Mouse (Mus musculus) heart, embryonic 13.5 days (tissue): ENCODE data around the gene Slx4. TPM values are rescaled to one million over a fixed set of nuclear protein-coding genes. Genes with fewer than 3 reads are reported as not detected.
"Not testable (repeated sequence)": the region's sequence is repeated elsewhere in the genome, so short reads cannot be mapped to it uniquely, and the experiment has no call there.

ENCODE experiments used
- ATAC-seq: fragments of 200-750 bp; cut with Nextera tagmentation; 2 replicates; pipeline ENCODE4 v1.8.0; 2017; ENCODE audit warnings: moderate TSS enrichment; ENCODE audit not compliant: insufficient number of reproducible peaks, low FRiP score, low TSS enrichment; ENCODE audit errors: extremely low read depth
- H3K27ac ChIP-seq: fragments of 300-500 bp; sonication (generic); replicated peaks from 2 replicates; pipeline ENCODE4 v1.5.1; 2015; ENCODE audit warnings: moderate library complexity, mild to moderate bottlenecking, inconsistent platforms
- H3K27me3 ChIP-seq: fragments of 300-500 bp; sonication (generic); replicated peaks from 2 replicates; pipeline ENCODE4 v1.6.1; 2015; ENCODE audit warnings: mild to moderate bottlenecking, inconsistent platforms
- H3K36me3 ChIP-seq: fragments of 300-500 bp; sonication (generic); 2 replicates; pipeline ENCODE4 v1.6.1; 2015; ENCODE audit warnings: mild to moderate bottlenecking, inconsistent platforms
- H3K4me1 ChIP-seq: fragments of 300-500 bp; sonication (generic); 2 replicates; pipeline ENCODE4 v1.6.1; 2015; ENCODE audit warnings: inconsistent platforms
- H3K4me2 ChIP-seq: fragments of 300-500 bp; sonication (generic); 2 replicates; pipeline ENCODE4 v1.6.1; 2015; ENCODE audit warnings: inconsistent platforms, mild to moderate bottlenecking, moderate library complexity
- H3K4me3 ChIP-seq: fragments of 300-500 bp; sonication (generic); 2 replicates; pipeline ENCODE4 v1.5.1; 2015; ENCODE audit warnings: moderate library complexity, mild to moderate bottlenecking, inconsistent platforms
- H3K9ac ChIP-seq: fragments of 300-500 bp; sonication (generic); 2 replicates; pipeline ENCODE4 v1.6.1; 2015; ENCODE audit warnings: inconsistent platforms, mild to moderate bottlenecking, moderate library complexity
- H3K9me3 ChIP-seq: fragments of 300-500 bp; sonication (generic); 2 replicates; pipeline ENCODE4 v1.6.1; 2016; ENCODE audit warnings: inconsistent platforms
- WGBS: fragments of 180-500 bp; shearing (Covaris S2); methylation state at CpG from one replicate; pipeline ENCODE4 v1.1.7; 2015; ENCODE audit warnings: mixed read lengths; 5-methylcytosine and 5-hydroxymethylcytosine counted together
- polyA plus RNA-seq: library from polyadenylated mRNA; unstranded; fragments of >200 nt; fragmentation: Nextera tagmentation; extraction: Ambion mirVana; gene quantifications from 2 replicates; pipeline ENCODE4 v1.2.1, GENCODE M21; 2015

Gene Slx4
- polyA plus RNA-seq, 1 experiment from 2014 or later, result 10.0 TPM

GRCm38 (mm10) chr16:3988410-3988809 lies 15.2 kb downstream of the Slx4 start:
- Histone ChIP-seq H3K36me3 (peaks cover 99% of the 10 kb centered on the region), H3K27ac (no peak overlapping the region), H3K4me1 (no peaks in the 10 kb centered on the region), H3K9me3 (no peaks in the 10 kb centered on the region), H3K4me3 (no peak overlapping the region), H3K4me2 (no peak overlapping the region), H3K9ac (no peak overlapping the region), H3K27me3 (no peaks in the 10 kb centered on the region)
- no peak for ATAC-seq
- WGBS, result 87% methylated on average over 4 of the region's 4 CpGs

- Histone ChIP-seq H3K27ac (no peak overlapping the region), H3K27me3 (no peaks in the 10 kb centered on the region), H3K4me2 (no peak overlapping the region), H3K4me3 (no peak overlapping the region), H3K9ac (no peak overlapping the region), H3K4me1 (no peaks in the 10 kb centered on the region), H3K36me3 (peaks cover 100% of the 10 kb centered on the region), H3K9me3 (no peaks in the 10 kb centered on the region)
- ATAC-seq, result no peak
- WGBS, result 79% methylated on average over 7 of the region's 7 CpGs
Measured at GRCm38 (mm10) chr16:3983146-3983700, 20.3 kb downstream of the Slx4 start.

- 88% methylated on average over 4 of the region's 4 CpGs for WGBS
- Histone ChIP-seq H3K27ac (no peak overlapping the region), H3K9me3 (no peaks in the 10 kb centered on the region), H3K9ac (no peak overlapping the region), H3K4me3 (no peak overlapping the region), H3K4me2 (no peak overlapping the region), H3K4me1 (no peaks in the 10 kb centered on the region; the same call in 1 of the 2 replicates), H3K27me3 (no peaks in the 10 kb centered on the region), H3K36me3 (peaks cover 95% of the 10 kb centered on the region)
- no peak for ATAC-seq
Measured at GRCm38 (mm10) chr16:3982173-3982572, 21.4 kb downstream of the Slx4 start.

- WGBS, result 24% methylated on average over 3 of the region's 3 CpGs
- peaks cover 11% of the 10 kb centered on the region for H3K4me1 ChIP-seq
- ATAC-seq, result 0 out of 2 replicates have a peak, but pooled peaks have one; percentile 16
Measured at GRCm38 (mm10) chr16:3976712-3977111, 26.9 kb downstream of the Slx4 start.

GRCm38 (mm10) chr16:3976251-3976671 lies 27.3 kb downstream of the Slx4 start, which contains the start of gene Nlrc3:
Nlrc3 (minus strand) TSS chr16:3976632.
- Histone ChIP-seq H3K27ac (peak within 1 kb of the TSS; percentile 42; the same call in 1 of the 2 replicates), H3K4me2 (no peak within 1 kb of the TSS)

More at GRCm38 (mm10) chr16:3976712-3977111, 26.9 kb downstream of the Slx4 start:
- H3K9me3 ChIP-seq, result no peaks in the 10 kb centered on the region
- no peak overlapping the region for H3K4me2 ChIP-seq
- H3K4me3 ChIP-seq, result no peak overlapping the region
- H3K36me3 ChIP-seq, result peaks cover 41% of the 10 kb centered on the region
- no peak overlapping the region for H3K27ac ChIP-seq
- no peaks in the 10 kb centered on the region for H3K27me3 ChIP-seq
- no peak overlapping the region for H3K9ac ChIP-seq

GRCm38 (mm10) chr16:3975658-3976057 lies 27.9 kb downstream of the Slx4 start:
- Histone ChIP-seq H3K4me3 (no peak overlapping the region), H3K4me2 (no peak overlapping the region)
- ATAC-seq, result no peak

More at GRCm38 (mm10) chr16:3976251-3976671, 27.3 kb downstream of the Slx4 start, which contains the start of gene Nlrc3:
- Histone ChIP-seq H3K9me3 (no peaks in the 10 kb centered on the region), H3K36me3 (peaks cover 36% of the 10 kb centered on the region), H3K27me3 (no peaks in the 10 kb centered on the region), H3K9ac (no peak within 1 kb of the TSS), H3K4me1 (peaks cover 11% of the 10 kb centered on the region), H3K4me3 (no peak within 1 kb of the TSS)
- ATAC-seq, result no peak
- 54% methylated on average over 4 of the region's 4 CpGs for WGBS

GRCm38 (mm10) chr16:3974456-3974855 lies 29.1 kb downstream of the Slx4 start:
- H3K4me3 ChIP-seq, H3K4me2 ChIP-seq, ATAC-seq, H3K27me3 ChIP-seq, H3K27ac ChIP-seq, H3K9me3 ChIP-seq, H3K9ac ChIP-seq: not testable (repeated sequence)
- WGBS, result 88% methylated on average over 19 of the region's 19 CpGs
- peaks cover 18% of the 10 kb centered on the region for H3K36me3 ChIP-seq
- peaks cover 11% of the 10 kb centered on the region for H3K4me1 ChIP-seq

More at GRCm38 (mm10) chr16:3975658-3976057, 27.9 kb downstream of the Slx4 start:
- Histone ChIP-seq H3K36me3 (peaks cover 30% of the 10 kb centered on the region), H3K9ac (no peak overlapping the region), H3K27me3 (no peaks in the 10 kb centered on the region), H3K4me1 (peaks cover 11% of the 10 kb centered on the region), H3K9me3 (no peaks in the 10 kb centered on the region), H3K27ac (no peak overlapping the region)
- WGBS, result 76% methylated on average over 7 of the region's 7 CpGs

GRCm38 (mm10) chr16:3965534-3965933 lies 38.0 kb downstream of the Slx4 start:
- H3K27me3 ChIP-seq, result no peaks in the 10 kb centered on the region
- no peak overlapping the region for H3K4me2 ChIP-seq
- no peaks in the 10 kb centered on the region for H3K36me3 ChIP-seq
- H3K9me3 ChIP-seq, result no peaks in the 10 kb centered on the region
- H3K9ac ChIP-seq, result no peak overlapping the region
- no peaks in the 10 kb centered on the region for H3K4me1 ChIP-seq
- 69% methylated on average over 3 of the region's 3 CpGs for WGBS
- no peak overlapping the region for H3K4me3 ChIP-seq
- no peak for ATAC-seq
- no peak overlapping the region for H3K27ac ChIP-seq

GRCm38 (mm10) chr16:3964990-3965389 lies 38.6 kb downstream of the Slx4 start:
- Histone ChIP-seq H3K27ac (no peak overlapping the region), H3K27me3 (no peaks in the 10 kb centered on the region), H3K4me1 (no peaks in the 10 kb centered on the region), H3K36me3 (no peaks in the 10 kb centered on the region), H3K9me3 (no peaks in the 10 kb centered on the region), H3K9ac (no peak overlapping the region), H3K4me2 (no peak overlapping the region), H3K4me3 (no peak overlapping the region)
- 65% methylated on average over 10 of the region's 10 CpGs for WGBS
- ATAC-seq, result no peak

- Histone ChIP-seq H3K9me3 (no peaks in the 10 kb centered on the region), H3K4me1 (peaks cover 10% of the 10 kb centered on the region), H3K27me3 (no peaks in the 10 kb centered on the region), H3K4me2 (peak overlapping the region; percentile 38), H3K27ac (peak overlapping the region; percentile 25; the same call in 1 of the 2 replicates), H3K36me3 (no peaks in the 10 kb centered on the region), H3K4me3 (peak overlapping the region; percentile 25), H3K9ac (no peak overlapping the region)
- ATAC-seq, result no peak
- 48% methylated on average over 2 of the region's 2 CpGs for WGBS
Measured at GRCm38 (mm10) chr16:3959261-3959660, 44.3 kb downstream of the Slx4 start.

GRCm38 (mm10) chr16:3956369-3956768 lies 47.2 kb downstream of the Slx4 start:
- Histone ChIP-seq H3K27me3 (no peaks in the 10 kb centered on the region), H3K36me3 (no peaks in the 10 kb centered on the region), H3K4me3 (no peak overlapping the region), H3K9ac (no peak overlapping the region), H3K9me3 (no peaks in the 10 kb centered on the region), H3K4me2 (no peak overlapping the region), H3K27ac (no peak overlapping the region), H3K4me1 (peaks cover 10% of the 10 kb centered on the region)
- WGBS, result 71% methylated on average over 6 of the region's 6 CpGs
- ATAC-seq, result no peak

GRCm38 (mm10) chr16:3951141-3951540 lies 52.4 kb downstream of the Slx4 start:
- Histone ChIP-seq H3K27ac (no peak overlapping the region), H3K4me1 (no peaks in the 10 kb centered on the region), H3K4me2 (no peak overlapping the region), H3K36me3 (no peaks in the 10 kb centered on the region), H3K9me3 (no peaks in the 10 kb centered on the region), H3K9ac (no peak overlapping the region), H3K4me3 (no peak overlapping the region), H3K27me3 (no peaks in the 10 kb centered on the region)
- no peak for ATAC-seq
- WGBS, result 77% methylated on average over 1 of the region's 1 CpGs
